Mouse (Mus musculus) leukemia stem cell, adult 10-12 weeks (primary cell): ENCODE data around the gene Myo3b. TPM values are rescaled to one million over a fixed set of nuclear protein-coding genes. Genes with fewer than 3 reads are reported as not detected.

ENCODE experiments used
- polyA plus RNA-seq: library from polyadenylated mRNA; stranded (reverse); fragments of >175 nt; gene quantifications from 2 replicates; pipeline ENCODE4 v1.2.3, GENCODE M21; 2012; ENCODE audit warnings: low replicate concordance

The Myo3b gene
- polyA plus RNA-seq = not detected in 2 replicates

DNA sequence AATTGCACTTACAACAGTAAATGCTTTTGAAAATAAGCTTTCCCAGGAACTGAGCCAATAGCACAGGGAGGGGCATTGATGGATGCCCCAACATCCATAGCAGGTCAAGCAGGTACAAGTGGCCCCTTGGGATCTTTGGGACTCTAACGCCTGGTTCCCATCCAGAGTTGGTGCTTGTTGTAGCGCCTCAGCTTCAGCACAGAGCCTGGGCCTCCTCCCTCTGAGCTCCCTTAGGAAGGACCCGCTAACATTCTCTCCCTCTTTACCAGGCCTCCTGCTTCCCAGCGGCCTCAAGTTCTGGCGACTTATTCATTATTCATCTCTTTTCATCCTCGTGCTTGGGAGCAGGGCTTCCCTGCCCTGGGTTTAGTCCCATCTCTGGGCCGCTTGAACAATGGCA lies at the start of gene Myo3b:
Gene Myo3b (plus strand): TSS at position 375 of the 400 bp plus-strand sequence.

Other genes starting within 250 kb of the Myo3b start
- not detected in 2 replicates for gene Ccdc173, start 249.6 kb upstream of the Myo3b start, polyA plus RNA-seq
- gene Phospho2, start 249.5 kb upstream of the Myo3b start, polyA plus RNA-seq = 4.4 and 19.8 TPM in 2 replicates
- gene Klhl23, start 217.2 kb upstream of the Myo3b start, polyA plus RNA-seq = 0.16 and 4.1 TPM in 2 replicates
- 2.6 and 8.2 TPM in 2 replicates for gene Ssb, start 177.6 kb upstream of the Myo3b start, polyA plus RNA-seq
- gene Mettl5, start 153.5 kb upstream of the Myo3b start, polyA plus RNA-seq = 160 and 164 TPM in 2 replicates
- gene Ubr3, start 141.9 kb upstream of the Myo3b start, polyA plus RNA-seq = 12.0 and 16.4 TPM in 2 replicates